Mouse (Mus musculus) mature B cell (primary cell): Measurements from ENCODE around the gene Gm3383.
"Not testable (repeated sequence)": the region's sequence is repeated elsewhere in the genome, so short reads cannot be mapped to it uniquely, and the experiment has no call there.

ENCODE experiments used
- in situ Hi-C: fragments of 300-500 bp; cut with MboI; formaldehyde crosslinking; loops from 2 replicates; pipeline ENCODE4 v1.14.3; 2019

Gm3383 gene

DNA sequence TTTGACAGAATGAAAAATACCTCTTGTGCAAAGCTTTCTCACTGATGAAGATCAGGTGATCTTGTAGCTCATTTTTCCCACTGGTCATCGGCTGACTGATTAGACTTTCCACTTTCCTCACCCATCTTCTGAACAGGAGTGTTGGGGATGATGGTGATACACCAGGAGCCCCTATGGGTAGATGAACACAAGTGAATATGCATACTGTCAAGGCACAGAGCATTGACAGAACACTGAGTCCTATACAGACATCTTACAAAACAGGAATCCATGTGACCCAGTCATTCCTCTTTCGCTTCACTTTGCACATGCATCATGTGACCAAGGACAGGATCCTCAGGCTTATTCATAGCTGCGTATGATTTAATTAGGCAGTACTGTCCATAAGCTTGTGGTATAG lies at the start of gene Gm3383:
Gene Gm3383 (minus strand): TSS at position 101 of the 400 bp plus-strand sequence.
- in situ Hi-C loops = not testable (repeated sequence)

DNA sequence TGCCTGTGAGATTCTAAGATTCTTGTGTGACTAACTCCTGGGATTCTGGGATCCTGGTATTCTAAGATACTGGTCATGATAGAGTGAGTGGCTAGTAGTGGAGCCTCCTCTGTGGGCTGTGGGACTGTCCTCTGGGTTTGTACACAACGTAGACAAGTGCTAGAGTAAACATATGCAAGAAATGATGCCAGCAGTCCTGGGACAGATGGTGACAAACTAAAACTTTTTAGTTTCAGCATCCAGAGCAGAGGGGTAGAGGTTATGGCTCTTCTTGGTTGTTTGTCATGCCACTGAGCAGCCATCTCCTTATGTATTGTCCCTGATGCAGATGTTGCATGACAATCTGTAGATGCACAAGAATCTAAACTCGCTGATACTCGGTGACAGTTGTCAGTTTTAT lies 48.1 kb upstream of the Gm3383 start:
- in situ Hi-C loops = not testable (repeated sequence)

DNA sequence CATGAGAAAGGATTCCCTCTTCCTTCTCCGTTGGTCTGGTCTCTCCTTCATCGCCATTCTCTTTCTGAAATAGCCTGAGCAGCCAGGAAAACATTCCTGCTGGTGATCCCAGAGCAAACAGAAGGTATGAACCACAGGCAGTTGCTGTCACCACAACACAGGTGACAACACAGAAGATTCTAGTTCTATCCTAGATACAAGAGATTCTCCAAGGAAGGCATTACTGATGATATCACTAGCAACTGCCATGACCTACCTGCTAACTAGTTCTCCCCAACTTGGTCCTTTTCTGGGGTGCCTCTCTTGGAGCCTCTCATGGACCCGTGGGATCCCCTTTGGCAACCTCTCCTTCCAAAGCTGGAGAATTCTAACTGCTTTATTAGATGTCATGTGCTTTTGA lies 22.4 kb upstream of the Gm3383 start, which contains the start of gene Gm3424:
Gene Gm3424 (minus strand): TSS at position 101 of the 400 bp plus-strand sequence.
- in situ Hi-C loops = not testable (repeated sequence)

DNA sequence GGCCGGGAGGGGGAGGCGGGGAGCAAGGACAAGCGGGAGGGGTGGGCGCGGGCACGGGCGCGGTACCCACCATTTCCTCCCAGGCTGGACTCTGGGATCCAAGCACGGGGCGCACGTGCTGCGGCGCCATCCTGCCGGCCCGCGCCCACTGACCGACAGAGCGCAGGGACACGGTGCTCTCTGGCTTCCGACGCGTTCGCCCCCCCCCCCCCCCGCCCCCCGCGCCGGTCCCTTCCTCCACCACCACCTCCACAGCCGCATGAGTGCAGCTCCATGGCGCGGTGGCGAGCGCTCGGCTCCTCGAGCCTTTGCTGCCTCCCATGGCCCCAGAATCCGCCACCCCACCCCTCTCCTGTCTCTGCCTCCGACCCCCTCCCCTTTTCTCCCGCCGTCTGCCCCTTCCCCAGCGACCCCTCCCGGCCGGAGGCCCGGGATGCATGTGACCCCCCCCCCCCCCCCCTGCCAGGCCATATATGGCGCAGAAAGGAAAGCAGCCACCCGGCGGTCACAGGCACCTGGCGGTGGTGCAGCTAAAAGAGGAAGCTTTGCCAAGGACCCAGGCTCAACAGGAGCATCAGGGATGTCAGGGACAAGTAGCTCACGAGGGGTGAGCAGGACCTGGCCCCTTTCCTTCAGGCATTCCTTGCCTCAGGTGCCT lies 5.0 kb upstream of the Gm3383 start:
- in situ Hi-C loops = not testable (repeated sequence)

DNA sequence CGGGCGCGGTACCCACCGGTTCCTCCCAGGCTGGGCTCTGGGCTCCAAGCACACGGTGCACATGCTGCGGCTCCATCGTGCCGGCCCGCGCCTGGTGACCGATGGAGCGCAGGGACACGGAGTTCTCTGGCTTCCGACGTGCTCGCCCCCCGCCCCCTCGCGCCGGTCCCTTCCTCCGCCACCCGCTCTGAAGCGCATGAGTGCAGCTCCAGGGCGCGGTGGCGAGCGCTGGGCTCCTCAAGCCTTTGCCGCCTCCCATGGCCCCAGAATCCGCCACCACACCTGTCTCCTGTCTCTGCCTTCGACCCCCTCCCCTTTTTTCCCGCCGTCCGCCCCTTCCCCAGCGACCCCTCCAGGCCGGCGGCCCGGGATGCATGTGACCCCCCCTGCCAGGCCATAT lies 66.3 kb downstream of the Gm3383 start, which contains the start of gene Gm3373:
Gene Gm3373 (minus strand): TSS at position 101 of the 400 bp plus-strand sequence.
- in situ Hi-C loops = not testable (repeated sequence)

DNA sequence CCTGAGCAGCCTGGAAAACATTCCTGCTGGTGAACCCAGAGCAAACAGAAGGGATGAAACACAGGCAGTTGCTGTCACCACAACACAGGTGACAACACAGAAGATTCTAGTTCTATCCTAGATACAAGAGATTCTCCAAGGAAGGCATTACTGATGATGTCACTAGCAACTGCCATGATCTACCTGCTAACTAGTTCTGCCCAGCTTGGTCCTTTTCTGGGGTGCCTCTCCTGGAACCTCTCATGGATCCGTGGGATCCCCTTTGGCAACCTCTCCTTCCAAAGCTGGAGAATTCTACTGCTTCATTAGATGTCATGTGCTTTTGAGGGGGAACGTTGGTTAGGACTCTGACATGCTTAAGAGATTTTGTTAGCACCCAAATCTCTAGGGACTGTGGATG lies 120.4 kb downstream of the Gm3383 start, which contains the start of gene Gm9603:
Gene Gm9603 (minus strand): TSS at position 101 of the 400 bp plus-strand sequence.
- in situ Hi-C loops = not testable (repeated sequence)

DNA sequence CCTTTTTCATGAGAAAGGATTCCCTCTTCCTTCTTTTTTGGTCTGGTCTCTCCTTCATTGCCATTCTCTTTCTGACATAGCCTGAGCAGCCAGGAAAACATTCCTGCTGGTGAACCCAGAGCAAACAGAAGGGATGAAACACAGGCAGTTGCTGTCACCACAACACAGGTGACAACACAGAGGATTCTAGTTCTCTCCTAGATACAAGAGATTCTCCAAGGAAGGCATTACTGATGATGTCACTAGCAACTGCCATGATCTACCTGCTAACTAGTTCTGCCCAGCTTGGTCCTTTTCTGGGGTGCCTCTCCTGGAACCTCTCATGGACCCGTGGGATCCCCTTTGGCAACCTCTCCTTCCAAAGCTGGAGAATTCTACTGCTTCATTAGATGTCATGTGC lies 174.9 kb downstream of the Gm3383 start, which contains the start of gene Gm8265:
Gene Gm8265 (minus strand): TSS at position 101 of the 400 bp plus-strand sequence.
- in situ Hi-C loops = not testable (repeated sequence)
